Mouse (Mus musculus) MEL (cell line): ENCODE measurements around the gene Cyp26c1. TPM values are rescaled to one million over a fixed set of nuclear protein-coding genes. Genes with fewer than 3 reads are reported as not detected.

Experiments used
- DNase-seq: peaks from one replicate; pipeline ENCODE4 v3.0.0; 2011; ENCODE audit warnings: low read depth, low spot score
- H3K27ac ChIP-seq: 2 replicates; pipeline ENCODE4 v1.5.1; 2012; ENCODE audit warnings: low read depth, mild to moderate bottlenecking, control low read depth, low read length, moderate library complexity; ENCODE audit not compliant: control insufficient read depth
- H3K27me3 ChIP-seq, 2 experiments: fragments of 150-350 bp in 1 of 2; sonication (generic) in 1 of 2; 2 replicates each; pipeline ENCODE4 v1.6.1; 2012; ENCODE audit warnings: low read length in 2 of 2, mild to moderate bottlenecking in 2 of 2, improper control_type of control experiment in 1 of 2, moderate library complexity in 1 of 2; ENCODE audit not compliant: insufficient read depth in 2 of 2, control insufficient read depth in 1 of 2
- H3K36me3 ChIP-seq, 2 experiments: 2 replicates each; pipeline ENCODE4 v1.6.1; 2012 to 2014; ENCODE audit warnings: low read length in 2 of 2, improper control_type of control experiment in 1 of 2, inconsistent platforms in 1 of 2, mild to moderate bottlenecking in 1 of 2; ENCODE audit not compliant: insufficient read depth in 2 of 2, control insufficient read depth in 1 of 2
- H3K4me1 ChIP-seq, 2 experiments: fragments of 150-350 bp in 1 of 2; sonication (generic) in 1 of 2; 2 replicates each; pipeline ENCODE4 v1.6.1; 2012; ENCODE audit warnings: low read length in 2 of 2, improper control_type of control experiment in 1 of 2, mild to moderate bottlenecking in 1 of 2; ENCODE audit not compliant: insufficient read depth in 2 of 2, control insufficient read depth in 1 of 2
- H3K4me3 ChIP-seq, 2 experiments: fragments of 150-350 bp in 1 of 2; sonication (generic) in 1 of 2; 2 replicates each; pipeline ENCODE4 v1.5.1; 2012; ENCODE audit warnings: low read depth in 2 of 2, low read length in 2 of 2, mild to moderate bottlenecking in 2 of 2, moderate library complexity in 2 of 2, control low read depth in 1 of 2, improper control_type of control experiment in 1 of 2; ENCODE audit not compliant: control insufficient read depth in 1 of 2, insufficient read depth in 1 of 2
- H3K79me2 ChIP-seq: 2 replicates; pipeline ENCODE4 v1.6.1; 2012; ENCODE audit warnings: mild to moderate bottlenecking, low read length, moderate library complexity; ENCODE audit not compliant: control insufficient read depth, poor library complexity, insufficient read depth
- H3K9ac ChIP-seq: 2 replicates; pipeline ENCODE4 v1.6.1; 2012; ENCODE audit warnings: low read depth, mild to moderate bottlenecking, control low read depth, low read length, moderate library complexity; ENCODE audit not compliant: control insufficient read depth, poor library complexity, severe bottlenecking
- H3K9me3 ChIP-seq: fragments of 150-350 bp; sonication (generic); replicated peaks from 2 replicates; pipeline ENCODE4 v1.6.1; 2012; ENCODE audit warnings: mild to moderate bottlenecking, low read length, improper control_type of control experiment, moderate library complexity; ENCODE audit not compliant: insufficient read depth
- BHLHE40 ChIP-seq: IDR thresholded peaks from 2 replicates; pipeline ENCODE4 v1.6.1; 2012; ENCODE audit warnings: low read depth, mild to moderate bottlenecking, inconsistent platforms, low read length, improper control_type of control experiment, borderline replicate concordance
- CHD2 ChIP-seq: IDR thresholded peaks from 2 replicates; pipeline ENCODE4 v1.6.1; 2011; ENCODE audit warnings: low read length, improper control_type of control experiment
- CTCF ChIP-seq, 3 experiments: IDR thresholded peaks in 2 of 3; conservative IDR thresholded peaks in 1 of 3; 2 replicates each; pipeline ENCODE4 v1.5.1; 2011 to 2012; ENCODE audit warnings: low read length in 3 of 3, low read depth in 2 of 3, mild to moderate bottlenecking in 2 of 3, improper control_type of control experiment in 1 of 3, inconsistent platforms in 1 of 3, mixed read lengths in 1 of 3, moderate library complexity in 1 of 3; ENCODE audit not compliant: control insufficient read depth in 1 of 3, insufficient read depth in 1 of 3, poor library complexity in 1 of 3, severe bottlenecking in 1 of 3
- E2F4 ChIP-seq: IDR thresholded peaks from 2 replicates; pipeline ENCODE4 v1.6.1; 2011; ENCODE audit warnings: low read depth, low read length, improper control_type of control experiment, borderline replicate concordance
- EP300 ChIP-seq, 2 experiments: IDR thresholded peaks; 2 replicates each; pipeline ENCODE4 v1.6.1; 2011; ENCODE audit warnings: improper control_type of control experiment in 2 of 2, low read length in 2 of 2, low read depth in 1 of 2, mild to moderate bottlenecking in 1 of 2
- ETS1 ChIP-seq: IDR thresholded peaks from 2 replicates; pipeline ENCODE4 v1.6.1; 2012; ENCODE audit warnings: low read depth, mild to moderate bottlenecking, inconsistent platforms, low read length, improper control_type of control experiment, moderate library complexity
- MAFK ChIP-seq: IDR thresholded peaks from 2 replicates; pipeline ENCODE4 v1.6.1; 2011; ENCODE audit warnings: low read depth, mild to moderate bottlenecking, low read length, improper control_type of control experiment, borderline replicate concordance
- MAX ChIP-seq: IDR thresholded peaks from 2 replicates; pipeline ENCODE4 v1.6.1; 2011; ENCODE audit warnings: low read length, improper control_type of control experiment
- MEF2A ChIP-seq: IDR thresholded peaks from 2 replicates; pipeline ENCODE4 v1.6.1; 2014; ENCODE audit warnings: low read depth, mild to moderate bottlenecking, inconsistent platforms, low read length, improper control_type of control experiment; ENCODE audit not compliant: poor library complexity, insufficient replicate concordance, severe bottlenecking; ENCODE audit errors: extremely low read depth
- MYB ChIP-seq: IDR thresholded peaks from 2 replicates; pipeline ENCODE4 v1.6.1; 2011; ENCODE audit warnings: mild to moderate bottlenecking, low read depth, low read length, improper control_type of control experiment
- MYC ChIP-seq: IDR thresholded peaks from 2 replicates; pipeline ENCODE4 v1.6.1; 2011; ENCODE audit warnings: low read depth, mild to moderate bottlenecking, low read length, improper control_type of control experiment, moderate library complexity
- NELFE ChIP-seq: IDR thresholded peaks from 2 replicates; pipeline ENCODE4 v1.6.1; 2011; ENCODE audit warnings: low read depth, low read length, improper control_type of control experiment
- NRF1 ChIP-seq: IDR thresholded peaks from 2 replicates; pipeline ENCODE4 v1.6.1; 2014; ENCODE audit warnings: low read depth, mild to moderate bottlenecking, inconsistent platforms, low read length, improper control_type of control experiment, moderate library complexity; ENCODE audit not compliant: poor library complexity, insufficient read depth, severe bottlenecking
- POLR2AphosphoS2 ChIP-seq: IDR thresholded peaks from 2 replicates; pipeline ENCODE4 v1.6.1; 2011; ENCODE audit warnings: low read length, improper control_type of control experiment
- RAD21 ChIP-seq: IDR thresholded peaks from 2 replicates; pipeline ENCODE4 v1.6.1; 2011; ENCODE audit warnings: mild to moderate bottlenecking, low read depth, low read length, improper control_type of control experiment
- SMC3 ChIP-seq: IDR thresholded peaks from 2 replicates; pipeline ENCODE4 v1.6.1; 2011; ENCODE audit warnings: low read depth, low read length, improper control_type of control experiment
- TBP ChIP-seq: IDR thresholded peaks from 2 replicates; pipeline ENCODE4 v1.8.0; 2011; ENCODE audit warnings: low read depth, low read length, improper control_type of control experiment
- USF2 ChIP-seq, 2 experiments: IDR thresholded peaks; 2 replicates each; pipeline ENCODE4 v1.6.1; 2011 to 2012; ENCODE audit warnings: improper control_type of control experiment in 2 of 2, low read length in 2 of 2, borderline replicate concordance in 1 of 2, inconsistent platforms in 1 of 2, low read depth in 1 of 2, mild to moderate bottlenecking in 1 of 2; ENCODE audit not compliant: insufficient read depth in 1 of 2
- ZC3H11A ChIP-seq: IDR thresholded peaks from 2 replicates; pipeline ENCODE4 v1.6.1; 2012; ENCODE audit warnings: low read depth, mild to moderate bottlenecking, inconsistent platforms, low read length, improper control_type of control experiment
- ZKSCAN1 ChIP-seq: IDR thresholded peaks from 2 replicates; pipeline ENCODE4 v1.6.1; 2012; ENCODE audit warnings: low read depth, mild to moderate bottlenecking, inconsistent platforms, low read length, improper control_type of control experiment, moderate library complexity
- ZMIZ1 ChIP-seq: IDR thresholded peaks from 2 replicates; pipeline ENCODE4 v1.6.1; 2012; ENCODE audit warnings: low read depth, mild to moderate bottlenecking, inconsistent platforms, low read length, improper control_type of control experiment, moderate library complexity
- ZNF384 ChIP-seq: IDR thresholded peaks from 2 replicates; pipeline ENCODE4 v1.6.1; 2012; ENCODE audit warnings: low read depth, mild to moderate bottlenecking, inconsistent platforms, low read length, improper control_type of control experiment
- polyA plus RNA-seq, 2 experiments: library from polyadenylated mRNA; stranded (reverse) in 1 of 2; unstranded in 1 of 2; fragments of >175 nt in 1 of 2; fragments of >200 nt in 1 of 2; gene quantifications; 2 replicates each; pipeline versions ENCODE4 v1.2.1 to v1.2.4; 2012; ENCODE audit warnings: low replicate concordance in 2 of 2, low read depth in 1 of 2; ENCODE audit not compliant: insufficient read length in 2 of 2, insufficient read depth in 1 of 2, missing spikeins in 1 of 2
- total RNA-seq: library from RNA; depleted of rRNA; stranded (reverse); fragments of 300-350 nt; gene quantifications from 2 replicates; pipeline ENCODE4 v1.2.3, GENCODE M21; 2012

Gene Cyp26c1
- total and polyA plus RNA-seq, 3 experiments, result 0.08 TPM; not detected in 2

GRCm38 (mm10) chr19:37738575-37738974 lies 53.2 kb downstream of the Cyp26c1 start:
- H3K79me2 ChIP-seq, result no peaks in the 10 kb centered on the region
- H3K27me3 ChIP-seq, result no peaks in the 10 kb centered on the region
- H3K9ac ChIP-seq, result no peak overlapping the region
- no peaks in the 10 kb centered on the region for H3K9me3 ChIP-seq
- no peak overlapping the region for H3K27ac ChIP-seq
- no peaks in the 10 kb centered on the region for H3K36me3 ChIP-seq
- no peak overlapping the region for H3K4me3 ChIP-seq
- no peaks in the 10 kb centered on the region for H3K4me1 ChIP-seq
- no peak for DNase-seq
- TF ChIP-seq CTCF (IDR thresholded peaks at IDR 0.05 in 2 of 3, conservative IDR thresholded peaks at IDR 0.05 in 1 of 3; ENCODE audit: control insufficient read depth in 1 of 3, insufficient read depth in 1 of 3, low read depth in 2 of 3, low read length in 3 of 3, poor library complexity in 1 of 3, severe bottlenecking in 1 of 3) (no peak), MYC (no peak), ETS1 (no peak), ZNF384 (no peak), E2F4 (no peak), POLR2AphosphoS2 (no peak), MYB (no peak), MAFK (no peak), NRF1 (no peak), ZMIZ1 (no peak), BHLHE40 (no peak), EP300 (IDR thresholded peaks at IDR 0.05; ENCODE audit: low read depth in 1 of 2, low read length in 2 of 2) (no peak)

- Histone ChIP-seq H3K9ac (no peak overlapping the region), H3K9me3 (no peaks in the 10 kb centered on the region), H3K27me3 (peaks cover 1 to 5% of the 10 kb centered on the region in 2 experiments; a peak in 2 of 4 replicates), H3K4me3 (no peak overlapping the region), H3K36me3 (no peaks in the 10 kb centered on the region), H3K4me1 (no peaks in the 10 kb centered on the region), H3K79me2 (no peaks in the 10 kb centered on the region), H3K27ac (no peak overlapping the region)
- no peak for DNase-seq
- TF ChIP-seq ZKSCAN1 (no peak), POLR2AphosphoS2 (no peak), CHD2 (no peak), ZC3H11A (no peak), ETS1 (no peak), NRF1 (no peak), SMC3 (no peak), MAX (no peak), TBP (no peak), ZNF384 (no peak), EP300 (IDR thresholded peaks at IDR 0.05; ENCODE audit: low read depth in 1 of 2, low read length in 2 of 2) (no peak), MYC (no peak), MEF2A (no peak), BHLHE40 (no peak), NELFE (no peak), MAFK (no peak), USF2 (IDR thresholded peaks at IDR 0.05; ENCODE audit: borderline replicate concordance in 1 of 2, insufficient read depth in 1 of 2, low read depth in 1 of 2, low read length in 2 of 2) (no peak), RAD21 (no peak), MYB (no peak)
Observed at GRCm38 (mm10) chr19:37740043-37740442, 54.7 kb downstream of the Cyp26c1 start.
